Mouse (Mus musculus) liver, embryonic 14.5 days (tissue): ENCODE data around the gene Slamf7. TPM values are rescaled to one million over a fixed set of nuclear protein-coding genes. Genes with fewer than 3 reads are reported as not detected.

Experiments
- ATAC-seq: fragments of 200-750 bp; cut with Nextera tagmentation; 2 replicates; pipeline ENCODE4 v1.8.0; 2017; ENCODE audit warnings: moderate number of reproducible peaks, mild to moderate bottlenecking, moderate library complexity; ENCODE audit not compliant: insufficient read depth
- DNase-seq, 3 experiments: peaks; one replicate each; pipeline ENCODE4 v3.0.0-alpha.2; 2012 to 2013; ENCODE audit warnings: low read depth in 3 of 3, low spot score in 3 of 3
- H3K27ac ChIP-seq: fragments of 300-500 bp; sonication (generic); 2 replicates; pipeline ENCODE4 v1.5.1; 2014; ENCODE audit warnings: moderate library complexity, mild to moderate bottlenecking, control low read depth, inconsistent platforms
- H3K27me3 ChIP-seq: fragments of 300-500 bp; sonication (generic); 2 replicates; pipeline ENCODE4 v1.6.1; 2014; ENCODE audit warnings: mild to moderate bottlenecking, low read length, moderate library complexity; ENCODE audit not compliant: control insufficient read depth, insufficient read depth
- H3K36me3 ChIP-seq: fragments of 300-500 bp; sonication (generic); replicated peaks from 2 replicates; pipeline ENCODE4 v1.6.1; 2014; ENCODE audit warnings: low read depth; ENCODE audit not compliant: control insufficient read depth, insufficient read depth
- H3K4me1 ChIP-seq, 2 experiments: fragments of 200-500 bp in 1 of 2; fragments of 300-500 bp in 1 of 2; sonication (generic) in 1 of 2; replicated peaks; 2 replicates each; pipeline ENCODE4 v1.6.1; 2012 to 2014; ENCODE audit warnings: antibody characterized with exemption in 1 of 2, inconsistent platforms in 1 of 2, low read length in 1 of 2; ENCODE audit not compliant: control insufficient read depth in 2 of 2, insufficient read depth in 2 of 2
- H3K4me2 ChIP-seq: fragments of 300-500 bp; sonication (generic); 2 replicates; pipeline ENCODE4 v1.6.1; 2014; ENCODE audit warnings: low read depth, mild to moderate bottlenecking, control low read depth, moderate library complexity
- H3K4me3 ChIP-seq, 2 experiments: fragments of 200-500 bp in 1 of 2; fragments of 300-500 bp in 1 of 2; sonication (generic) in 1 of 2; 2 replicates each; pipeline ENCODE4 v1.5.1; 2012 to 2014; ENCODE audit warnings: low read depth in 2 of 2, low read length in 2 of 2, mild to moderate bottlenecking in 2 of 2, control low read depth in 1 of 2, inconsistent platforms in 1 of 2, moderate library complexity in 1 of 2; ENCODE audit not compliant: insufficient read depth in 1 of 2
- H3K9ac ChIP-seq: fragments of 300-500 bp; sonication (generic); replicated peaks from 2 replicates; pipeline ENCODE4 v1.6.1; 2014; ENCODE audit warnings: mild to moderate bottlenecking, control low read depth, moderate library complexity
- H3K9me3 ChIP-seq: fragments of 300-500 bp; sonication (generic); 2 replicates; pipeline ENCODE4 v1.6.1; 2016; ENCODE audit warnings: low read length, mixed read lengths; ENCODE audit not compliant: control insufficient read depth
- CTCF ChIP-seq: IDR thresholded peaks from 2 replicates; pipeline ENCODE4 v1.5.1; 2016; ENCODE audit warnings: antibody characterized with exemption, low read depth, control low read depth
- EP300 ChIP-seq: IDR thresholded peaks from 2 replicates; pipeline ENCODE4 v1.6.1; 2016; ENCODE audit warnings: antibody characterized with exemption, low read depth
- WGBS: fragments of 180-500 bp; shearing (Covaris S2); extraction: QIAGEN DNeasy Blood & Tissue Kit; methylation state at CpG from one replicate; pipeline ENCODE4 v1.1.7; 2014; ENCODE audit not compliant: insufficient replicate concordance; 5-methylcytosine and 5-hydroxymethylcytosine counted together
- polyA plus RNA-seq, 2 experiments: library from polyadenylated mRNA; depleted of rRNA in 1 of 2; stranded (reverse) in 1 of 2; unstranded in 1 of 2; fragments of >200 nt; fragmentation: Nextera tagmentation in 1 of 2; extraction: Ambion mirVana in 1 of 2; gene quantifications; 2 replicates each; pipeline versions ENCODE4 v1.2.1 to v1.2.3; 2012 to 2014

The Slamf7 gene
- 0.03 and 0.04 TPM in 2 replicates for polyA plus RNA-seq (2012; rRNA removed)
- polyA plus RNA-seq (2014; fragmentation: Nextera tagmentation; extraction: Ambion mirVana): 0.17 and 0.25 TPM in 2 replicates

GRCm38 (mm10) chr1:171652734-171653133 lies at the start of gene Slamf7:
Gene Slamf7, minus strand, starts transcription at chr1:171653035.
- DNase-seq (no peak), ATAC-seq (no peak)
- Histone ChIP-seq H3K4me1 (no peaks in the 10 kb centered on the region), H3K27ac (no peak within 1 kb of the TSS), H3K9me3 (no peaks in the 10 kb centered on the region), H3K36me3 (no peaks in the 10 kb centered on the region), H3K9ac (no peak within 1 kb of the TSS), H3K27me3 (no peaks in the 10 kb centered on the region), H3K4me2 (no peak within 1 kb of the TSS), H3K4me3 (no peak within 1 kb of the TSS)
- WGBS: 73% methylated on average over 5 of the region's 5 CpGs
- TF ChIP-seq EP300 (no peak), CTCF (no peak)

- H3K4me2 ChIP-seq: no peak overlapping the region
- H3K27ac ChIP-seq: no peak overlapping the region
- H3K9me3 ChIP-seq: no peaks in the 10 kb centered on the region
- ATAC-seq (no peak), DNase-seq (peak; percentile 31 to 43 (median 33))
- no peak overlapping the region for H3K9ac ChIP-seq
- no peaks in the 10 kb centered on the region for H3K27me3 ChIP-seq
- no peaks in the 10 kb centered on the region for H3K36me3 ChIP-seq
- WGBS: 11% methylated on average over 6 of the region's 6 CpGs
- TF ChIP-seq CTCF: peak; percentile 68
- no peak for TF ChIP-seq EP300
- peaks cover 0 to 4% of the 10 kb centered on the region in 2 experiments; a peak in 2 of 4 replicates for H3K4me1 ChIP-seq
- H3K4me3 ChIP-seq: no peak overlapping the region
Observed at GRCm38 (mm10) chr1:171698983-171699382, 46.1 kb upstream of the Slamf7 start.

GRCm38 (mm10) chr1:171693918-171694317 lies 41.1 kb upstream of the Slamf7 start:
- DNase-seq: no peak
- no peak overlapping the region for H3K4me2 ChIP-seq
- H3K27me3 ChIP-seq: no peaks in the 10 kb centered on the region
- H3K9me3 ChIP-seq: no peaks in the 10 kb centered on the region
- no peak overlapping the region for H3K4me3 ChIP-seq
- 17% methylated on average over 1 of the region's 1 CpGs for WGBS
- H3K36me3 ChIP-seq: no peaks in the 10 kb centered on the region
- H3K4me1 ChIP-seq: peaks cover 0 to 4% of the 10 kb centered on the region in 2 experiments; a peak in 2 of 4 replicates
- H3K27ac ChIP-seq: no peak overlapping the region
- no peak for ATAC-seq
- H3K9ac ChIP-seq: no peak overlapping the region
- TF ChIP-seq CTCF: no peak
- TF ChIP-seq EP300: no peak

GRCm38 (mm10) chr1:171687320-171687719 lies 34.5 kb upstream of the Slamf7 start:
- TF ChIP-seq CTCF (no peak), EP300 (no peak)
- Histone ChIP-seq H3K27ac (no peak overlapping the region), H3K27me3 (no peaks in the 10 kb centered on the region), H3K9me3 (no peaks in the 10 kb centered on the region), H3K36me3 (no peaks in the 10 kb centered on the region), H3K4me1 (no peaks in the 10 kb centered on the region; a peak in 1 of 4 replicates), H3K9ac (no peak overlapping the region), H3K4me3 (no peak overlapping the region), H3K4me2 (no peak overlapping the region)
- no peak for DNase-seq
- WGBS: 38% methylated on average over 4 of the region's 4 CpGs
- ATAC-seq: no peak

- peaks cover 0 to 8% of the 10 kb centered on the region in 2 experiments; a peak in 2 of 4 replicates for H3K4me1 ChIP-seq
- H3K27ac ChIP-seq: no peak overlapping the region
- WGBS: 65% methylated on average over 9 of the region's 9 CpGs
- H3K27me3 ChIP-seq: no peaks in the 10 kb centered on the region
- no peak overlapping the region for H3K4me2 ChIP-seq
- no peak for ATAC-seq
- H3K9ac ChIP-seq: no peak overlapping the region
- no peak for TF ChIP-seq CTCF
- TF ChIP-seq EP300: no peak
- no peaks in the 10 kb centered on the region for H3K9me3 ChIP-seq
- no peak overlapping the region for H3K4me3 ChIP-seq
- no peaks in the 10 kb centered on the region for H3K36me3 ChIP-seq
- no peak for DNase-seq
Observed at GRCm38 (mm10) chr1:171684923-171685322, 32.1 kb upstream of the Slamf7 start.
